Mouse (Mus musculus) heart, postnatal 4 days (tissue): ENCODE measurements around the gene Shisa5. TPM values are rescaled to one million over a fixed set of nuclear protein-coding genes. Genes with fewer than 3 reads are reported as not detected.

Experiments
- DNase-seq: peaks from one replicate; pipeline ENCODE4 v3.0.0; 2021
- total RNA-seq, 2 experiments: library from RNA; stranded (reverse); gene quantifications; 2 replicates each; pipeline ENCODE4 v1.2.3; 2021

The Shisa5 gene
- total RNA-seq, result 10 to 100 TPM; 48.2 to 50.4 TPM

DNA sequence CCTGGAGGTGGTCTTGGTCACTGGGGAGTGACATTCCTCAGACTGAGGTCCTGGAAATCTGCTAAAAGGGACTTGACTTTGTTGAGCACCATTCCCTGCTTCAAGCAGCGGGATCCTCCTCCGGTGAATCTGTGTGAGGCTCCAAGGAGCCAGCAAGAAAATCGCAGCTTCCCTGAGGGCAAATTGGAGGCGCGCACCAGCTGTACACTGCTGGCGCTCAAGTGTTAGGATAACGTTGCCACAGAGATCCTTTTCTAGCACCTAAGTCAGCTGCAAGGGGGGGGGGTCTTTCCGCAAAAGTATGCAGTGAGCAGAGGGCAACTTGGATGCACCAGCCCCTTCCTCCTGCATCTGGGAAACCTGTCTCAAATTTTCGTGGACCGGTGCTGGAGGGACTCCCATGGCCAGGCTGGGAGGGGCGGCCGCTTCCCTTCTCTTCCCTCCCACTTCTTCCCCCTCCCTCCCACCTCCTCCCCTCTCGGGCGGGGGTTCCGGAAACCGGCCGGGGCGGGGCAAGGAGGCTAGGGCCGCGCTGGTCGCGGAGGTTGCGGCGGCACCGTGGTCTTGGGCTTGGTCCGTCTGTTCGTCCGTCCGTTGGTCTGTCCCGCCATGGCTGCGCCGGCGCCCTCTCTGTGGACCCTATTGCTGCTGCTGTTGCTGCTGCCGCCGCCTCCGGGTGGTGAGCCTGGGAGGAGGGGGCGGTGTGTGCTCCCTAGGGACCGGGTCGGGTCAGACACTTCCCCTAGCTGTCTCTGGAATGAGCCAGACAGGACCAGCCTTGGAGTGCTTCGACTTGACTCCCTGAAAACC lies at the start of gene Shisa5:
Shisa5 (plus strand) TSS at position 480 of the 810 bp plus-strand sequence.
- peak; percentile 87 for DNase-seq

DNA sequence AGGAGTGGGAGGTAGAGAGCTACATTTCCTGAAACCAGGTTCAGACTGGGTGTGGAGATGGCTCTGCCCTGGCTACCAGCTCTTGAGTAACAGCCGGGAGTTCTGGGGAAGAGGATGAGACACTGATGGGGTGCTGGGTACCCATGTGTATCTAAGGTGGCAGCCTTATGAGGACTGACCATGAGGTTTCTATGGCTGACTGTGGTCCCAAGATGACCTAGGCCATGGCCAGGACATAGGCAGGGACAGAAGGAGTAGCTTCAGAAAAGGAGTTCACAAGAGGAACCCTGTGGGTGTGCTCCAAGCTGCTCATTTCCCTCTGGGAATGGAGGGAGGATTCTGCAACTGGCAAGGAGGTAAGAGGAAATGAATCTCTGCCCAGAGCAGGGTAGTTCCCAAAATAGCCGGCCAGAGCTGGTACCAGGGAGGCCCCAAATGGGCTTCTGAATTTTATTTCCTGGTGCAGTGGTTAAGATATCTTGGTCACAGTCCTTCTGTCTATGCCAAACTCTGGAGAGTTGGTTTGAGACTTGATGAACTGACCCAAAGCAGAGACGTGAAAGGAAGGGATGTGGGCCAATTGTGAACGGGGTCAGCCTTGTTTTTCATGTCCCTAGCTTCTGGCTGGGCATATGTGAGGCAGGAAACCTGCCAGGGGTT lies 48.4 kb upstream of the Shisa5 start:
- peak; percentile 40 for DNase-seq

DNA sequence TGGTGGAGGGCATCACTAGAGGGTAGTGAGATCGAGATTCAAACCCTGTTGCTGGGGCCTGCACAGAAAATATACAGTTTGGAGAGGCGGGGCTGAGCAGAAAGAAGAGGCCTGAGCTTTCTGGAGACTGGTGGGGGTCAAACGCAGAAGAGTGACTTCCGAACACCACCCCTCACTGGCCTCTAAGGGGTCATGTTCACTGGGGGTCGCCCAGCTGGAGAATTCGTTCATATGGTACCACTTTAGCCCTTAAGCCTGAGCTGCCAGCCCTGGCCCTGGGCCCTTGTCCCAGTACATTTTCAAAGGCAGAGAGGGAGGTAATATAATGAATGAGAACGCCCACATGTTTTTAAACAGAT lies 47.9 kb upstream of the Shisa5 start:
- DNase-seq, result no peak

DNA sequence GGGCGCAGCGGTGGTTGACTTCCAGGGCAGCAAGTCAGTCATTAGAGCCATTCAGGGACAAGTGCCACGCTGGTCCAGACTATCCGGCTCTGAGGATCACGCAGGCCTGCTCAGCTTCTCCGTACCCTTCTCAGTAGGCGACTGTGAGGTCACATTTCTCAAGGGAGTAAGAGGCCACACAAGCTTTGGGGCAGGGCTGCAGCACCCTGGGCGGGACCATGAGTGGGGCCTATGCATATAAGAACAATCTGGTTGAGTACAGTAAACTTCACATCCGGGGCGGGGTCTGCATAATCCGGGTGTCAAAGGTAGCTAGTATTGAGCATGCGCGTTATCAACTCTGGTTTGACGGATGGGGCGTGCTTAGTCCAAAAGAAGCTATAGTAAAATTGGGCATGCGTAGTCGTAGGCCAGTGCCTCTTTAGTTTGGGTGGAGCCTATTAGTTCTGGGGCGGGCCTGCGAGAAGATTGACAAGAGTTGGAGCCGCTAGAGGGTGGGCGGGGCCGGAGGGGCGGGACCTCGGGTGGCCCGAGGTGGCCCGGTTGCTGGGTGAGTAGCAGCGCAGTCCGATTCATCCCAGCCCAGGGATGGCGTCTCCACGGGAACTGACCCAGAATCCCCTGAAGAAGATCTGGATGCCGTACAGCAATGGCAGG lies 46.8 kb upstream of the Shisa5 start, which contains the start of gene Pfkfb4:
Pfkfb4 (plus strand) TSS at position 351 of the 657 bp plus-strand sequence.
- DNase-seq, result peak; percentile 95

DNA sequence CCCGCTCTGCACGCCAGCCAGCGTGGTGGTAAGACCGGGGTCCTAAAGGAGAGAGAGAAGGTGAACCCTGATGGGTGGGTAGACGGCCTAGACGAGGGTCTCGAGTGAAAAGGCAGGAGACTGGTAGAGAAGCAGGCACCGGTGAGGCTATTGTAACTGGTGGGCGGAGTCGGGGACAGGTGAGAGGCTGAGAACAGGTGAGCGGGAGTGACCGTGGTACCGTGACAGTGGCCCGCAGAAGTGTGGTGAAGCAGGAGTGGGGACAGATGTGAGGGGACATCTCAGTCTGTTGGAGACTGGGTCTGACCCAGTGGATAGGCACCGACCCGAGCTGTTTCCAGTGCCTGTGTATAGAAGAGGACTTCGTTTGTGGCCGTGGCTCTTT lies 46.3 kb upstream of the Shisa5 start:
- no peak for DNase-seq

DNA sequence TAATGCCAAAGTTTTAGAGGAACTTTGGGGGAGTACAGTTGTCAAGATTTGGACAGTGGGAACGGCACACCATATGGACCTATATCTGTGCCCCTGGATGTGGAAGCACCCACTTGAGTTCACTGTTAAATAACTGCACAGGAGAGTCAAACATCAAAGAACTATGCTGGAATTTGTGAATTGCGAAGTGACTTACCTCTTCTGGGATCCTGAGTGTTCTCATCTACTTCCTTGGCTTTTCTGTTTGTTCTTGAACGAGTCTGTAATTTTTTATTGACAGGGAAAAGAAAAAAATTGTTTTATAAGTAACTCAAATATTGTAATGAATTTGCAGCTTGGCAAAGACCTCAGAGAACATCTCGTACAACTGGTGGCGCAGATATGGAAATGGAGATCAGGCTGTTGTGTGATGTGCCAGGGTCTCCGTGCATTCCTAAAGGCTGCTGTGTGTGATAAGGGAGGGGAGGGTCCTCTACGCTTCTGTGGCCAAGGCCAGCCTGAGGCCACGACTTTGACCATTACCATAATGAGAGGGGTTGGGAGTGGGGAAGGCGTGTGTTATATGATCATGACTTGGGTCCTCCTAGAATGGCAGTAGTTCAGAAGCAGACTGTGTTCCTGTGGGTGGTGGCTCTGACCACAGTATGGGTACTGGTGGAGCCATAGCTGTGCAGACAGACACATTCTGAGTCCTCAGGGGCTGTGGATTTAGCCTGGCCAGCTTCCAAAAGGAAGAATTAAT lies 45.6 kb upstream of the Shisa5 start:
- DNase-seq, result no peak

DNA sequence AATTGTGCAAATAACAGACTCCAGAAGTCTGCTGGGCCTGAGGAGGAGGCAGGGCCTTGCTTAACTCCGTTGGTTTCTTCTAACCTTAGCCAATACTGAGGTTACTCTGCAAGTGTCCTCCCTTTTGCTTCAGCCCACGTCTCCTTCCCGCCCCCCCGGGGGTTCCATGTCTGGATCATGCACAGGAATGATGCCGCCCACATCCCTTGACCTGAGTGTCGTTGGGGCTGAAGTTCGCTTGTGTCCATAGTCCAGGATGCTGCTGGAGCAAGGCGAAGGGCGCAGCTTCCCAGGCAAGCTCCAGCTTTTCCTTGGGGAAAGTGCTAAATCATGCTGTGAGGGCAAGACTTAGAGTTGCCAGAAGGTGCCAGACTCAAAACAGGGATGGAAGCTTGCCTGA lies 42.0 kb upstream of the Shisa5 start:
- no peak for DNase-seq

DNA sequence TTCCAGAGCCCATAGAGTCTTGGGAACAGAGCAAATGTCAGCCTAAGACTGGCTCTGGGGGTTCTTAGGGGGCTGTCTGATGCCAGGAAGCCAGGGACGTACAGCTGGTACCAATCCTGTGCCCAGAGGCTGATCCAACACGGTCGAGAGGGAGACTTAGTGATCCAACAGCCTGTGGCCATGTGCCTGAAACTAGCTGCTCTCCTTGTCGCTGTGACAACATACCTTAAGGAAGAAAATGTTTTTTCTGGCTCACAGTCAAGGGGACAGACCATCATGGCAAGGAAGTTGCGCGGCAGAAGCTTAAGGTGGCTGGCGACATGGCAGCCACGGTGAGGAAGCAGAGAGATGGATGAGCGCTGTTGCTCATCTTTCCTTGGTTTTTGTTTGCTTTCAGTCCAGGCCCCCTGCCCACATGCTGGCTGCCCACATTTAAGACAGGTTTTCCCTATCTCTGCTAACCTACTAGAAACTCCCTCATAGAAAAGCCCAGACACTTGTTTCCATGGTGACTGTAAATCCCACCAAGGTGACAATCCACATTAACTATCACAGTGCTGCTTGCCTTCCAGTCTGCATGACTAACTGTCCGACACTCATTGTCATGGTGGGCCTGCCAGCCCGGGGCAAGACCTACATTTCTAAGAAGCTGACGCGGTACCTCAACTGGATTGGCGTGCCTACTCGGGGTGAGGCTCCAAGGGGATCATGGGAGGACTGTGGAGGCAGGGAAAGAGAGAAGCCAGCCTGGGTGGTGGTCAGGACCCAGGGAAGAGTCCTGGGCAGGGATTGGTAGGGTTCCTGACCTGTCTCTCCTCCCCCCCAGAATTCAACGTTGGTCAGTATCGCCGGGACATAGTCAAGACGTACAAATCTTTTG lies 39.8 kb upstream of the Shisa5 start:
- DNase-seq, result no peak

DNA sequence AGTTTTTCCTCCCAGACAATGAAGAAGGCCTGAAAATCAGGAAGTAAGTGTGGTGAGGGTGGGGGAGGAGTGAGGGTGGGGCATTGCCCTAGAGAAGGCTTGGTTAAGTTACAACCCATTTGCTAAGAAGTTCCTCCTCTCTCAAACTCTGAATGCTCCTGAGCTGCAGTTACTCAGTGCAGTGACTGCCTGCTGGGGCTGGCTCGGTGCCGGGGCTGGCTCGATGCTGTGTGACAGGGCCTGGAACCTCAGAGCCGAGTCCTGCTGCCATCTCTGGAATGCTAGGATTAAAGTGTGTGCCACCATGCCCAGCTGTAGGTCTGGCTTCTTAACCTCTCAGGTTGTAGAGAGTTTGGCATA lies 39.2 kb upstream of the Shisa5 start:
- no peak for DNase-seq

DNA sequence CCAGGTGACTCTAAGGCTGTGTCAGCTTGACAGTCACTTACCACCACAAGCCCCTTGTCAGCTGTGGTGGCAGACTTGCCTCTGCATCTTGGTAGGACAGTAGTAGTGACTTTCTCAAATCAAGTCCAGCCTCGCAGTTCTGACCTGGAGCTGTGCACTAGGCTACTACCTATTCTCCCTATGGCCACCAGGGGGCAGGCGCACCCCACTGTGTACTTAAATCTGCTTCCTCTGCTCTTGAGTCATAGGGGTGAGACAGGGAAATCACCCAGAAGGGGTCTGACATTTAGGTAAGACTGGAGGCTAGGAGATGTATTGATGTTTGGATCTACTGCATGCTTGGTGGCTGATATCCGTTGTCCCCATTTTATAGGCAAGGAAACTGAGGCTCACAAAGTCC lies 37.6 kb upstream of the Shisa5 start:
- peak; percentile 73 for DNase-seq

DNA sequence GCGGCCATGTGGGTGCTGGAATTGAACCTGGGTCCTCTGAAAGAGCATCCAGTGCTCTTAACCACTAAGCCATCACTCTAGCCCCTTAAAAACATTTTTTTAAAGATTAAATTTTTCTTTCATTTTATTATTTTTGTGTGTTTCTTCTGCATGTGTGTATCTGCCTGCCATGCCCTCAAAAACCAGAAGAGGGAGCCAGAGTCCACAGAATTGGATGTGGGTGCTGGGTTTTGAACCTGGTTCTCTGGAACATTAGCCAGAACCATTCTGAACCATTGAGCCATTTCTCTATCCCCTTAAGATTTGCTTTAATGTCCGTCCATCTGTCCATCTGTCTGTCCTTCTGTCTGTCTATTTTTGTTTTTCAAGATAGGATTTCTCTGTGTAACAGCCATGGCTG lies 35.2 kb upstream of the Shisa5 start:
- peak; percentile 68 for DNase-seq

DNA sequence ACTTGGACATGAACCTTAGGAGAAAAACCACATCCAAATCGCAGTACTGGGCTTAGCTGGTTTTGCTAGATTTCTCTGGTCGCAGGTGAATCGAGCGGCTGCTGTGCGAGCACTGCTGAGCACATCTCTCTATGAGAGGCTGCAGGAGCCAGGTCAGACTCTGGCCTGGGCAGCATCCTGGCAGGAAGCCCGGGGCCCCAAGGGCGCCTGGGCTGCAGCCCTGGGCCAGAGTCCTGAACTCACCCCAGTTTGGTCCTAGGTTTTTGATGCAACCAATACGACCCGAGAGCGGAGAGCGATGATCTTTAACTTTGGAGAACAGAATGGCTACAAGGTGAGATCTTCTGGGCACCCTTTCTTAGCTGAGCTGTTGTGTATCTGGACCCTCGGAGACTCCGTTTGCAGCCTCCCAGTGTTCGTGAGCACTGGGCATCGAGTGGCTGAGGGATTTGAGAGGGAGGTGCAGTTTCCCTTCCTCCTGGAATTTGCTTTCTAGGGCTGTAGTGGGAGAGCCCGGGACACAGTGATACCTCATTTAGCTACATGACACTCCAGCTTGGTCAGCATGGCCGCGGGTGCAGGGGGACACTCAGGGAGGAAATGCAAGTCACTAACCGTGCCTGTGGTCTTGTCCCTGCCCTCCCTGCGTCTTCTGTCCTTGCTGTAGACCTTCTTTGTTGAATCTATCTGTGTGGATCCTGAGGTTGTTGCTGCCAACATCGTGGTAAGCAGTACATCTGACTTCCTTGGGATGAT lies 31.2 kb upstream of the Shisa5 start:
- DNase-seq, result no peak

DNA sequence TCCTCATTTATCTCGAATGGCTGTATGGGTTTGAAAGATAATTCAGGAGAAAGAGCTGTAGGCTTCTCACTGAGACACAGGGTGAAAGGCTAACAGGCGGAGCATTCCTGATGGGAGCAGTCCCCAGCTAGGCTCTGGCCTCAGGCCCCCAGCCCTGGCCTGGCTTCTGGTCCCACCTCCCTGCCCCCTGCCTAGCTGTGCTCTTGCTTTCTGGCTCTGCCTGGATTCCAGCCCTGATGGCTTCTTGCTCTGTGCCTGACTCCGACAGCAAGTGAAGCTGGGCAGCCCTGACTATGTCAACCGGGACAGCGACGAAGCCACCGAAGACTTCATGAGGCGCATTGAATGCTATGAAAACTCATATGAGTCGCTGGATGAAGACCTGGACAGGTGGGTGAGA lies 30.3 kb upstream of the Shisa5 start:
- no peak for DNase-seq

DNA sequence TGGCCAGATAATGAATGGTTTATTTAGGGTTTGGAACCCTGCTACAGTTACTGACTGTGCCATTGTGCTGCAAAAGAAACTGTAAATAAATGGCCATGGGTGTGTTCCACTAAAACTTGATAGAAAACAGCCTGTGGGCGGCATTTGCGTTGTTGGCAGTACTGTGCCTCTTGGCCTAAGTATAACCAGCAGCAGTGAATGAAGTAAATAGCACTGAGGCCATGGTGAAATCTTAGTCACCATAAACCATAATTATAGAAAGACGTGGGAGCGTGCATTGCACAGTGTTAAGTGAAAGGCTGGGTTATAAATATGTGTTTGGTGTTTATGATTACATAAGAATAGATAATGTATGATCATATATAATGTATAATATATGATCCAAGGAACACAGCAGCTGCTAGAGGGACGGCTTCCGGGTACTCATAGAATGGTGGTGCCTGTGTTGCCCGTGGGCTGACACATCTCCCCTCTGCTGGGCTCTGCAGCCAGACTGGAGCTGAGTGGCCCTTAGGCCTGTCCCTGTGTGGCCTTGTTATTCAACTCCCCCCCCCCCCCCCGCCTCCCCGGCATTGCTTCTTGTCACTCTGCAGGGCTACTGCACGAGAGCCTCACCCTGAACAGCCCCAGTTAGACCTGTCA lies 29.2 kb upstream of the Shisa5 start:
- DNase-seq, result no peak

DNA sequence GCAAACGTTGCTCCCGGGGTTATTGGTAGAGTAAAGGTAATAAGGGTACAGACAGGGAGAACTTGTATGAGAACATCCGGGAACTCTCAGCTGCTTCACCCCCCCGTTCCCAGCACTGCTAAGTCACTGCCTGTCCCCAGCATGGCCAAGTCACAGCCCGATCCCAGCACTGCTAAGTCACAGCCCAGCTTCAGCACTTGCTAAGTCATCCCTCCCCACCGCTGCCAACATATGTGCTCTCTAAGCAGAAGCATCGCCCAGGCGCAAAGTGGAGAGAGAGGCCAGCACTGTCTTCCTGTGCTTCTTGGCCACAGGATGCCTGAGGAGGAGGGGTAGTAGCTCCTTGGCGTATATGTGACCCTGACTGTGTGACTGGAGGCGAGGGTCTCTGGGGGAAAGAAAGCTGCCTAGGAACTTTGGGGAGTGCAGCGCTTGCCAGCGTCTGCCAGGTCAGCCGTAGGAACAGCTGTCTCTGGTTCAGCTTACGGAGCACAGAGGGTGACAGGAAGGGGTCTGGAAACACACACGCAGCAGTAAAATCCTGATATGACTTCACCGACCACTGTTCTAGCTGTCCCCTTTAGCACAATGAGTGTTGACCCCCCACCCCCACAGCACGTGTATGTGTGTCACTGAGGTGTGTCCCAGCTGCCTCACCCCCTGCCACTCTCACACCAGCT lies 28.6 kb upstream of the Shisa5 start:
- DNase-seq, result peak; percentile 60

DNA sequence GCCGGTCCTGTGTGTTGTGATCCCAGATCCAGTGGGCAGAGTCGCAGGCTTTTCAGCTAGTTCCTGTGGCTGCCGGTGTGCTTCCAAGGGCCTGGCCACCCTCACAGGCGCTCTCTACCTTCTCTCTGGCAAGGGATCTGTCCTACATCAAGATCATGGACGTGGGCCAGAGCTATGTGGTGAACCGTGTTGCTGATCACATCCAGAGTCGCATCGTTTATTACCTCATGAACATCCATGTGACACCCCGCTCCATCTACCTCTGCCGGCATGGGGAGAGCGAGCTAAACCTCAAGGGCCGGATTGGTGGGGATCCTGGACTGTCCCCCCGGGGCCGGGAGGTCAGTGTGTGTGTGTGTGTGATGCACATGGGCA lies 28.1 kb upstream of the Shisa5 start:
- DNase-seq, result no peak

DNA sequence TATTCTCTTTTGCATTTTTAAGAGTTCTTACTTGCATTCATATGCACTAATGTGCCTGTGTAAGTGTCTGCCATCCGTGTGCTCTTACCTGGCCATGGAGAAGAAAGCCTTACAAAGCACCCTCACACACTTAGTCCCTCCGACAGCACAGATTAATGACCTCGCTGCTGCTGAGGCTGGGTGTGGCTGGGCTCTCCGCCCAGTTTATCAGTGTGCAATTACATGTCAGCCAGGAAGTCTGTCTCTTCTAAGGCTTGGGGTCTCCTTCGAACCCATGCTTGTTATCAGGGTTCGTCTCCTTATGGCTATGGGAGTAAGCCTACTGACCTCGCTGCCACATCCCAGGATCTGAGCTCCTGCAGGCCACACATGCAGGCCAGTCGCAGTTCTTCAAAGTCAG lies 23.0 kb upstream of the Shisa5 start:
- no peak for DNase-seq

DNA sequence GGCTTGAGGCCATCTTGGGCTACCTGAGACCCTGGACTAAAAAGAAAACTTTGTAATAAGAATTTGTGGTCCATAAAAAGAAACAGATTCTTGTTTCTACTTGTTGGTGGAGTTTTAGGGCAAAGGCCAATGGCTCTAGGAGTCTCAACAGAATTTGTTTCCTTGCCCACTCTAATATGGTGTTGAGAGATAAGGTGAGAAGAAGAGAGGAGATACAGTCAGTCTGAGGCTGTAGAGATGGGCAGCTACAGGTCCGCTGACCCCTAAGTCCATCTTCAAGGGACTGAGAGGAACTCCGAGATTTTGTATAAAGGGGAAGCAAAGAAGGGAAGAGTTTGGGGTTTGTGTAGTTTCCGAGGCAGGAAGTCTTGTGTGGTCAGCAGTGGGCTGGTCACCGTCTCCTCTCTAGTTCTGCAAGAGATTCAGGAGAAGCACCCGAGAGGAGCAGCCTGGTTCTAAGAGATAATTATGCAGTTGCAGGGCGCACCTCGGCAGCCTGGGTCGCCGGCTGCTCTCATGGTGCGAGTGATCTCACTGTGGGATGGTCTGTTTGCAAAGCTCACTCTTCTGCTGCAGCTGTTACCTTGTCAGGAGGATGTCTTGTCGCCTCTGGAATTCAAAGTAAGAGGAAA lies 21.3 kb upstream of the Shisa5 start:
- DNase-seq, result no peak

DNA sequence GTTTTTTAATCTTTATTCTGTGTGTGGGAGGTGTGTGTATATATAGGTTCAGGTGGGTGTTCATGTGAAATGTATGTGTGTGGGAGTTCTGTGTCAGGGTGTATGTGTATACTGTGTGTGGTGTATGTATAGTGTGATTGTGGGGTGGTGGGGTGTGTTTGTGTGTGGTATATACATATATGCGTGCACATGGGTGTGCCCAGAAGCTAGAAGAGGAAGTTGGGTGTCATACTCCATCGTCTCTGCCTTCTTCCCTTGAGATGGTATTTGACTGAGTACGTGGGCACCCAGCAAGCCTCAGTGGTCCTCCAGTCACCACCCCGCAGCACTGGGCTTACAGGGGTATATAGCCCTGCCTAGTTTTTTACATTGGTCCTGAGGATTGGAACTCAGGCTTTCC lies 16.9 kb upstream of the Shisa5 start:
- peak; percentile 2 for DNase-seq
